Mouse (Mus musculus) ovary, postnatal 36 days (tissue): ENCODE measurements around the gene 4930467E23Rik.
"Not testable (repeated sequence)": the region's sequence is repeated elsewhere in the genome, so short reads cannot be mapped to it uniquely, and the experiment has no call there.

Experiments
- DNase-seq: peaks from one replicate; pipeline ENCODE4 v3.0.0; 2022; ENCODE audit warnings: low spot score, mixed read lengths

The 4930467E23Rik gene

DNA sequence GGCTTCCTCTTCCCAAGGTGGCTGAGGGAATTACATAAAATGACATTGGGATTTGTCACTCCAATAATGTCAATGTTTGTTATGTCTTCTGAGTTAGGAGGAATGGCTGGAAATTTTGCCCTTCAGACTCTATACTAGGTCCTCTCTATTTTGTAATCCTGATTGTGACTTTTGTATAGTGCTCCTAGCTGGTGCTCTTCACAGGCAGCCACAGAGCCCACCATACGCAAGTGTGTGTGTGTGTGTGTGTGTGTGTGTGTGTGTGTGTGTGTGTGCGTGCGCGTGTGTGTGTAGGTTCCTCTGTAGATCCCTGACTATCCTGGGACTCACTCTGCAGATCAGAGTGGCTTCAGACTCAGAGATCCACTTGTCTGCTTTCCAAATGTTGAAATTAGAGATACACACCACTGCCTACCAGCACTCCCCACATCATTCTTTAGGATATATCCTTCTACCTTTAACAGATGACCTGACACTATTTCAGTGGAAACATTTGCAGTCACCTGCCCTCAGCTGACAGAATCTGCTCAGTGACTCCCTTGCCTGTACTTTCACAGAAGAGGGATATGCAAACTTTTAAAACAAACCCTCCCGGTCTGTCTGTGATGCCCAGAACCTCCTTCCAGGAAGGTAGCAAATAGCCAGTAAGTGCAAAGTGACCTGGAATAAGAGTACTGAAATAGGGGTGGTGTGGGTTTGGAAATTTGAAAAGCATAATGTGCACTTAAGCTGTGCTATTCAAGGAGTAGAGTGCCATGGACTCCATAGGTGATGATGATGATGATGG lies 52.1 kb downstream of the 4930467E23Rik start:
- DNase-seq, result not testable (repeated sequence)

- not testable (repeated sequence) for DNase-seq
These were observed 53.4 kb downstream of the 4930467E23Rik start for GRCm38 (mm10) chr8:19782736-19783135.

DNA sequence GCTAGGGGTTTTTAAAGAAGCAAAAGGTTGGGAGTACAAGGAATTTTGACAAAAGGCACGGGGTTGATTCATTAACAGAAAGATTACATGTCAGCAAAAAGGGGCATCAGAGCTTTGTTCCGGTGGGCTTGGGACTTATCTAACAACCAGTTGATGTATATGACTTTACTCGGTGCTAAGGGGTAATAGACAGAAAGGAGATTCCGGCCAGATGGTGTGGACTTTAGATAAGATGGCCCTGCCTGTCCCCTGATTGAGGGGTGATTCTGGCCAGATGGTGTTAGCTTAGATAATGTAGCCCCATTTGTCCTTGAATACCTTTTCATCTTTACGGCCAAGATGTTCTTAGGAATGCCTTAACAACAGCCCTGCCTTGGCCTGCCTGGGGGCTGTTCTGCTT lies 54.5 kb downstream of the 4930467E23Rik start:
- not testable (repeated sequence) for DNase-seq

DNA sequence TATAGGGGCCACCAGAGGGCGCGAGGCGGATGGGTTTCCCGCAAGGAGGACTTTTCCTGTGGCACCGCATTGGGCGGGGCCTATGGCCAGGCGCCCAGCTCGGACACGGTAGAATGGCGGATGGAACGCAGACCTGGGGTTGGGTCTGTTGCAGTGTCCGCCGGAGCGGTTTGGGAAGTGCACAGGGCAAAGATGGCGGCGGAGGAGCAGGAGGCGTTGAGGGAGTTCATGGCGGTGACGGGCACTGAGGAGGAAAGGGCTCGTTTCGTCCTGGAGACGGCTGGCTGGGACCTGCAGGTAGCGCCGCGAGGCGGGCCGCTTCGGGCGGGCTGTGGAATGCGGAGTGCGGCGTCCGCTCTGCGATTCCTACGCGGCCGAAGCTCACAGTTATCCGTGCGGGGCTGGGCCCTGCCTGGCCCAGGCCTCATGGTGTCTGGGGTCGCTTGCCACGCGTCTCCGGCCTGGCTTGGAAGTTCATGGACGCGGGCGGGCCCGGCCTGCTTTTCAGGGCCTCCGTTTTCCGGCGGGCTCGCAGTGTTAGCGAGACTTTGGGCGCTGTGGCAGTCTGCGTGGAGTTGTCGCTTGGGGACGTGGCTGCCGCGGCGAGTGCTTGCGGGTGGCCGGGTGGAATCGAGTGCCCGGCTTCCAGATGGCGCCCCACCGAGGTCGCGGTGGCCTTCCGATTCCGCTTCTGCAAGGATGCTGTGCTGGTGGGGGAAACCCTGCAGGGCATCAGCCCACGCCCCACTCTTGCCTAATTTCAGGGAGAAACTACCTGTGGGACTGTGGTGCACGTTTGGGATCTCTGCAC lies 55.4 kb downstream of the 4930467E23Rik start:
- peak; percentile 99 for DNase-seq

- DNase-seq, result not testable (repeated sequence)
These were observed 63.3 kb downstream of the 4930467E23Rik start for GRCm38 (mm10) chr8:19792696-19793095.
